27 mouse cellular contexts compared by ENCODE assay signal in the genomic region with DNA sequence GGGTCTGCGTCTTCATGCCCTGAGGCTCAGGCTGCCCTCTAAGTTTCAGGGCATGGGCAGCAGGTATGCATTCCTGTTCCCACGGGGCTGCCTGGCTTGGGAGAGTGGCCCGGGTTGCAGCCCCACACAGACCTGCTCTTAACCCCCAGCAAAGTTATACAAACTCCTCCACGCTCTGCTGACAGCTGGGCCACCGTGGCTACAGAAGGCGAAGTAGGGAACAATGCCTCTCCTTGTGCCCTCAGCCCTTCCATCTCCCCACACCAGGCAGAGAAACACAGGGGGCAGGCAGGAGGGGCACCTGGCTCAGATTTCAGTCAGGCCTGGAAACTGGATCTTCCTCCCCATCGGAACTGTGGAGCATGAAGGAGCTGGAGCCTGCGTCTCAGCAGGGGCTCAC.
DNase-seq lines count a peak whose midpoint lies in the region; ATAC-seq and TF ChIP-seq lines count a peak whose summit lies in the region.
"Had no signal": no experiment of that assay in that cellular context is flagged by ENCODE, and none has a peak within 500 bp of the region (broad histone marks: within the 10 kb centered on the region; RNA-seq: fewer than 3 reads in every experiment).

No protein-coding gene starts in this region.

- no peak for TF ChIP-seq EP300 in liver, postnatal 0 days (IDR thresholded peaks at IDR 0.05; ENCODE audit: low read depth)

- 11% methylated on average over 8 of the region's 8 CpGs for WGBS in kidney, postnatal 0 days
- WGBS in midbrain, embryonic 12.5 days = 12% methylated on average over 8 of the region's 8 CpGs
- WGBS in midbrain, embryonic 13.5 days = 16% methylated on average over 8 of the region's 8 CpGs
- 40% methylated on average over 8 of the region's 8 CpGs for WGBS in liver, postnatal 0 days (ENCODE audit: insufficient replicate concordance)

- H3K4me2 ChIP-seq in kidney, postnatal 0 days (ENCODE audit: low read length) = no peak overlapping the region
- H3K4me2 ChIP-seq in midbrain, embryonic 12.5 days (replicated peaks) = no peak overlapping the region
- no peak overlapping the region for H3K4me2 ChIP-seq in midbrain, embryonic 13.5 days (replicated peaks)
- no peak overlapping the region for H3K4me2 ChIP-seq in liver, postnatal 0 days (ENCODE audit: low read depth, low read length)
- H3K4me2 ChIP-seq: heart, embryonic 12.5 days; hindbrain, embryonic 15.5 days; liver, embryonic 12.5 days had no signal

- H3K27me3 ChIP-seq in kidney, postnatal 0 days (ENCODE audit: insufficient read depth, low read length) = no peaks in the 10 kb centered on the region; the same call in 1 of the 2 replicates
- peaks cover 67% of the 10 kb centered on the region for H3K27me3 ChIP-seq in midbrain, embryonic 12.5 days
- H3K27me3 ChIP-seq in midbrain, embryonic 13.5 days = peaks cover 39% of the 10 kb centered on the region
- peaks cover 5% of the 10 kb centered on the region; the same call in 1 of the 2 replicates for H3K27me3 ChIP-seq in liver, postnatal 0 days (ENCODE audit: insufficient read depth, low read length)
- H3K27me3 ChIP-seq: hindbrain, embryonic 15.5 days had no signal

- H3K36me3 ChIP-seq in kidney, postnatal 0 days (ENCODE audit: insufficient read depth, low read length) = no peaks in the 10 kb centered on the region
- H3K36me3 ChIP-seq in midbrain, embryonic 12.5 days = no peaks in the 10 kb centered on the region
- no peaks in the 10 kb centered on the region for H3K36me3 ChIP-seq in midbrain, embryonic 13.5 days
- H3K36me3 ChIP-seq in liver, postnatal 0 days (replicated peaks; ENCODE audit: insufficient read depth, low read length) = no peaks in the 10 kb centered on the region
- H3K36me3 ChIP-seq: heart, embryonic 12.5 days; hindbrain, embryonic 15.5 days; liver, embryonic 12.5 days had no signal

- TF ChIP-seq CTCF in kidney, postnatal 0 days (IDR thresholded peaks at IDR 0.05; ENCODE audit: low read depth) = no peak
- TF ChIP-seq CTCF in liver, postnatal 0 days (IDR thresholded peaks at IDR 0.05; ENCODE audit: low read depth) = no peak

- DNase-seq in embryo, embryonic 10 days (ENCODE audit: low spot score) = peak; percentile 49
- DNase-seq in embryo, embryonic 9.5 days (ENCODE audit: extremely low spot score) = no peak
- DNase-seq in kidney, postnatal 0 days (ENCODE audit: low spot score) = peak; percentile 80
- DNase-seq in kidney, adult 18-20 months = no peak
- peak; percentile 47 for DNase-seq in forelimb bud, embryonic 11.5 days (ENCODE audit: low read depth, low spot score)
- no peak for DNase-seq in liver, postnatal 0 days
- DNase-seq: adrenal gland, adult 8-10 months; cerebellum, adult 2 months; cerebellum, postnatal 14 days; heart, adult 2 months; heart, postnatal 4 days; kidney, adult 11 months; lung, adult 18-20 months; lung, postnatal 4 days; right cerebral cortex, postnatal 4 days; thymus, adult 18-20 months; thymus, postnatal 25 days had no signal

- H3K4me1 ChIP-seq in kidney, postnatal 0 days (replicated peaks; ENCODE audit: insufficient read depth, low read length) = no peaks in the 10 kb centered on the region; the same call in 1 of the 2 replicates
- peaks cover 13% of the 10 kb centered on the region for H3K4me1 ChIP-seq in midbrain, embryonic 12.5 days
- peaks cover 20% of the 10 kb centered on the region for H3K4me1 ChIP-seq in midbrain, embryonic 13.5 days (replicated peaks)
- H3K4me1 ChIP-seq in liver, postnatal 0 days (ENCODE audit: insufficient read depth) = no peaks in the 10 kb centered on the region
- H3K4me1 ChIP-seq: heart, embryonic 12.5 days; megakaryocyte, embryonic 14.5 days had no signal

- peak; percentile 57 for ATAC-seq in kidney, postnatal 0 days (replicated peaks; ENCODE audit: low FRiP score, low read depth)
- no peak for ATAC-seq in midbrain, embryonic 12.5 days (ENCODE audit: low FRiP score, low read depth)
- no peak for ATAC-seq in midbrain, embryonic 13.5 days
- ATAC-seq in liver, postnatal 0 days = no peak
- ATAC-seq: forebrain, embryonic 14.5 days; inflammation-experienced regulatory T-cells, adult 6 months; liver, embryonic 12.5 days; lung, postnatal 0 days had no signal

- H3K27ac ChIP-seq in kidney, postnatal 0 days = 0 out of 2 replicates have a peak overlapping the region, but pooled peaks have one; percentile 4
- peak overlapping the region; percentile 20; the same call in 1 of the 2 replicates for H3K27ac ChIP-seq in midbrain, embryonic 12.5 days (replicated peaks)
- no peak overlapping the region for H3K27ac ChIP-seq in midbrain, embryonic 13.5 days
- no peak overlapping the region for H3K27ac ChIP-seq in liver, postnatal 0 days (ENCODE audit: low read depth)
- H3K27ac ChIP-seq: heart, adult 2 months; hindbrain, embryonic 15.5 days; liver, embryonic 12.5 days; stomach, postnatal 0 days had no signal

- no peaks in the 10 kb centered on the region for H3K9me3 ChIP-seq in kidney, postnatal 0 days (replicated peaks; ENCODE audit: low read length)
- H3K9me3 ChIP-seq in midbrain, embryonic 12.5 days = no peaks in the 10 kb centered on the region
- no peaks in the 10 kb centered on the region for H3K9me3 ChIP-seq in midbrain, embryonic 13.5 days
- H3K9me3 ChIP-seq in liver, postnatal 0 days (ENCODE audit: low read length) = no peaks in the 10 kb centered on the region
- H3K9me3 ChIP-seq: heart, embryonic 12.5 days; hindbrain, embryonic 15.5 days; liver, embryonic 12.5 days had no signal

- no peak overlapping the region for H3K9ac ChIP-seq in kidney, postnatal 0 days (ENCODE audit: low read depth, low read length)
- no peak overlapping the region for H3K9ac ChIP-seq in midbrain, embryonic 12.5 days (replicated peaks)
- H3K9ac ChIP-seq in midbrain, embryonic 13.5 days (replicated peaks) = no peak overlapping the region
- no peak overlapping the region for H3K9ac ChIP-seq in liver, postnatal 0 days (replicated peaks)
- H3K9ac ChIP-seq: heart, embryonic 12.5 days; hindbrain, embryonic 15.5 days; liver, embryonic 12.5 days had no signal

- no peak overlapping the region for H3K4me3 ChIP-seq in kidney, postnatal 0 days (replicated peaks; ENCODE audit: low read depth, low read length)
- no peak overlapping the region for H3K4me3 ChIP-seq in midbrain, embryonic 12.5 days
- H3K4me3 ChIP-seq in midbrain, embryonic 13.5 days (replicated peaks) = no peak overlapping the region
- H3K4me3 ChIP-seq in liver, postnatal 0 days (ENCODE audit: low read depth, low read length) = no peak overlapping the region
- H3K4me3 ChIP-seq: heart, adult 2 months; heart, embryonic 12.5 days; hindbrain, embryonic 15.5 days; liver, embryonic 12.5 days; megakaryocyte, embryonic 14.5 days had no signal

Comparison
In these comparisons a context has a peak if more than half of its experiments do, and no peak if none do; other contexts are left out.
1. DNase-seq: peak in embryo, embryonic 10 days (single experiment), kidney, postnatal 0 days (single experiment) and forelimb bud, embryonic 11.5 days (single experiment); none in embryo, embryonic 9.5 days (single experiment), kidney, adult 18-20 months (single experiment) and liver, postnatal 0 days (single experiment).
2. H3K27ac ChIP-seq: peak in kidney, postnatal 0 days (single experiment) and midbrain, embryonic 12.5 days (single experiment); none in midbrain, embryonic 13.5 days (single experiment) and liver, postnatal 0 days (single experiment).